Mouse (Mus musculus) spleen, adult 2 months (tissue): ENCODE data around the gene Aldh3b2. TPM values are rescaled to one million over a fixed set of nuclear protein-coding genes. Genes with fewer than 3 reads are reported as not detected.
A peak's percentile ranks its signal among the peaks of the same experiment; 100 is the strongest.

Experiments used
- DNase-seq, 2 experiments: peaks; one replicate each; pipeline versions ENCODE4 v3.0.0 to v3.0.0-alpha.2; 2012 to 2021; ENCODE audit warnings: low spot score in 2 of 2, low read depth in 1 of 2
- H3K27ac ChIP-seq: fragments of 200-500 bp; 2 replicates; pipeline ENCODE4 v1.5.1; 2012; ENCODE audit warnings: low read length, inconsistent platforms; ENCODE audit not compliant: insufficient read depth
- H3K27me3 ChIP-seq: fragments of 200-500 bp; 2 replicates; pipeline ENCODE4 v1.6.1; 2012; ENCODE audit warnings: mild to moderate bottlenecking, moderate library complexity, low read length, inconsistent platforms; ENCODE audit not compliant: control insufficient read depth, insufficient read depth
- H3K36me3 ChIP-seq: fragments of 200-500 bp; 2 replicates; pipeline ENCODE4 v1.6.1; 2012; ENCODE audit warnings: mild to moderate bottlenecking, low read length, inconsistent platforms; ENCODE audit not compliant: control insufficient read depth, insufficient read depth
- H3K4me1 ChIP-seq: fragments of 200-500 bp; 2 replicates; pipeline ENCODE4 v1.6.1; 2011; ENCODE audit warnings: inconsistent platforms; ENCODE audit not compliant: control insufficient read depth, insufficient read depth, insufficient read length
- H3K4me3 ChIP-seq: fragments of 200-500 bp; 2 replicates; pipeline ENCODE4 v1.5.1; 2011; ENCODE audit warnings: mild to moderate bottlenecking, inconsistent platforms; ENCODE audit not compliant: insufficient read depth, insufficient read length; ENCODE audit errors: extremely low read depth
- CTCF ChIP-seq: fragments of 200-500 bp; IDR thresholded peaks from 2 replicates; pipeline ENCODE4 v1.5.1; 2011; ENCODE audit warnings: mild to moderate bottlenecking, inconsistent platforms; ENCODE audit not compliant: insufficient read depth, insufficient read length, insufficient replicate concordance; ENCODE audit errors: extremely low read depth
- POLR2A ChIP-seq: fragments of 200-500 bp; IDR thresholded peaks from 2 replicates; pipeline ENCODE4 v1.6.1; 2011; ENCODE audit warnings: low read depth, low read length, inconsistent platforms
- WGBS: fragments of 180-500 bp; shearing (Covaris S2); methylation state at CpG from one replicate; pipeline ENCODE4 v1.1.7; 2018; 5-methylcytosine and 5-hydroxymethylcytosine counted together
- polyA plus RNA-seq: library from polyadenylated mRNA; depleted of rRNA; stranded (reverse); fragments of >200 nt; gene quantifications from 2 replicates; pipeline ENCODE4 v1.2.3, GENCODE M21; 2012; rRNA removed

Aldh3b2 gene
- polyA plus RNA-seq, 1 experiment, result 0.65 TPM

DNA sequence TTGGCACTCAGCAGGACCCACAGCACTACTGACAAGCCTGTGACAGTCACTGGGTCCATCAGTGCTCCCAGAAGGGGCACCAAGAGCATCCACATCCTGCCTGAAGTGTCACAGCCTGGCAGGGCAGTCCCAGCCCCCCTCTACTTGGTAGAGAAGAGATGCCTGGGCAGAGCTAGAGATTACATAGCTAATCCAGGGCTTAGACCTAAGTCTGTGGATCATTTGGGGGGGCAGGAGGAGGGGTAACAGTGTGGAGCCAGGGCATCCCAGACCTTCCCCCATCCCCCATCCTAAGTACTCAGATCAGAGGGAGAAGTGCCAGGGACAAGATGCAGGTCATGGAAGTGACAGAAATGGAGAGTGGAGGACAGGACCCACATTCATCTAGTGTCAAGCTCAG lies 42.7 kb downstream of the Aldh3b2 start:
- no peak for DNase-seq
- Histone ChIP-seq H3K4me1 (peaks cover 9% of the 10 kb centered on the region; the same call in 1 of the 2 replicates), H3K27ac (no peak overlapping the region), H3K36me3 (no peaks in the 10 kb centered on the region; the same call in 1 of the 2 replicates), H3K4me3 (no peak overlapping the region), H3K27me3 (no peaks in the 10 kb centered on the region)
- TF ChIP-seq CTCF (no peak), POLR2A (no peak)

DNA sequence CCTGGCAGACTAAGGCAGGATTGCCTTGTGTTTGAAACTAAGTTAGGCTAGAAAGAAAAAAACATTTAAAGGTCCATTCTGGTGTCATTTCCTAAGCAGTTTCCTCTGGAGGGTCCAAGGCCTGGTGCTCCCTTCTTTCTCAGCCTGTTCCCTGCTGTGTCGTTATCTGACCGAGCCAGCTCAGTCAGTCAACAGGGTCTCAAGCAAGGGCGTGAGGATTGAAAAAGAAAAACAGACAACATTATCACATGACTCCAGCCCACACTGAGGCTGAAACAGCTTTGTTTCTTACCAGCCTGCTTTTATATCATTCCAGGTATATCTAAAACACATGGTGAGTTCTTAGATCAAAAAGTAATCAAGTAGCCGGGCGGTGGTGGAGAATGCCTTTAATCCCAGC lies 43.5 kb downstream of the Aldh3b2 start:
- H3K27ac ChIP-seq, result no peak overlapping the region
- peaks cover 9% of the 10 kb centered on the region; the same call in 1 of the 2 replicates for H3K4me1 ChIP-seq
- H3K36me3 ChIP-seq, result no peaks in the 10 kb centered on the region
- no peak overlapping the region for H3K4me3 ChIP-seq
- no peak for DNase-seq
- WGBS, result 82% methylated on average over 5 of the region's 5 CpGs
- no peaks in the 10 kb centered on the region for H3K27me3 ChIP-seq
- TF ChIP-seq CTCF (no peak), POLR2A (no peak)

DNA sequence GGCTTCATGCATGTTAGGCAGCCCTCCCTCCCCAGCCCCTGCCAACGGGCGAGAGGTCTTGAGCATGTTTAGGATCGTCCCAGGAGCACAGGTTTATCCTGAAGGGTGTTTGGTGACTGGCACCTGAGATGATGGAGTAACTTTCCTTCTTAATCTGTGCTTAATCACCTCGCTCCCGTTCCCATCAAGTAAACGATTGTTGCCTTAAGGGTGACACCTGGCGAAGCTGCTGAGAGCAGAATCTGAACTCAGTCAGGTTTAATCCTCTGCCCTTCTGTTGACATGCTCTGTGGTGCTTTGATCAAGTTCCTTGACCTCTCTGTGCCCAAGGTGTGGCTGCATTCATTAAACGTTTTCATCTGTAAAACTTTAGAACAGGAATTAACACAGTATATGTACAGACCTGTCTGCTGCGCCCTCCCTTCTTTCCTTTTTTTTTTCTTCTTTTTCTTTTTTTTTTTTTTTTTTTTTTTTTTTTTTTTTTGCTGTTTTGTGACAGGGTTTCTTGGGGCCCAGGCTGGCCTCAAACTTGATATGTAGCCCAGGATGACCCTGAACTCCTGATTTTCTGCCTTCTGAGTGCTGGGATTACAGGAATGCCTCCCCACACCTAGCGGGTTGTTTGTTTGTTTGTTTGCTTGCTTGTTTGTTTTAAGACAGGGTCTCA lies 45.9 kb downstream of the Aldh3b2 start:
- WGBS, result 85% methylated on average over 10 of the region's 10 CpGs
- TF ChIP-seq POLR2A (no peak), CTCF (no peak)
- DNase-seq, result no peak

DNA sequence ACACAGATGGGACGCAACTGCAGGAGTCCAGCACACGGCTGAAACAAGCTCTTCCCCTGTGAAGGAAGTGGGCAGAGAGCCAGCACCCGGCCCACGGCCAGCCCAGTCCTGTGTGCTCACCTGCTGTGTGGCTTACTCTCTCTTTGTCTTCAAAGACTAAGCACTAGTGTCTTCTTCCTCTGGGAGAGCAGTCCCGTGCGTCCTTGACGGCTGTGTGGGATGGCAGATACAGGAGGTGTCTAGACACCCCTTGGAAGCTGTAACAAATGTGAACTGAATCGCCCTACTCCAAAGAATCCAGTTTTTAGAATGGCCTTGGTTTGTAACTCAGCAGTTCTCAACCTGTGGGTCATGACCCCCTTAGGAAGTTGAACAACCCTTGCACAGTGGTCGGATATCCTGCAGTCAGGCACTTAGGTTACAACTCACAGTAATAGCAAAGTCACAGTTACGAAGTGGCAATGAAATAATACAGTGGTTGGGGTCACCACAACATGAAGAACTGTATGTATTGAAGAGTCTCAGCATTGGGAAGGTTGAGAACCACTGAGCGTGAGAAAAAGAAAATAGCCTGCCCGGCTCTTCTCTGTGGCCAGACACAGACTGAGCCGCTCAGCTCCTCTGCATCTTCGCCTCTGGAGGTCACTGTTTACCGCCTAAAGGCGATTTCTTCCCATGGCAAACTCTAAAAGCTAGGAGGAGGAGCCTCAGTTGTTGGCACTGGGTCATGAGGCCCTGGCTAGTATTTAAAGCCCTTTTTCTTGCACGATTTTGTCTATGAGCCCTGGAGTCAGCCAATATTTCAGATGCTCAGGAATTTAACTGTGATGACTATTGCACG lies 46.8 kb downstream of the Aldh3b2 start:
- Histone ChIP-seq H3K27me3 (no peaks in the 10 kb centered on the region), H3K4me3 (no peak overlapping the region), H3K36me3 (no peaks in the 10 kb centered on the region), H3K4me1 (no peaks in the 10 kb centered on the region), H3K27ac (no peak overlapping the region)
- DNase-seq, result peak in 1 of 2 experiments; percentile 65
- no peak for TF ChIP-seq POLR2A
- peak; percentile 69; the same call in 1 of the 2 replicates for TF ChIP-seq CTCF
- WGBS, result 22% methylated on average over 18 of the region's 18 CpGs

More for the DNA sequence above, 45.9 kb downstream of the Aldh3b2 start:
- H3K27me3 ChIP-seq, result no peaks in the 10 kb centered on the region
- no peak overlapping the region for H3K4me3 ChIP-seq
- no peak overlapping the region for H3K27ac ChIP-seq
- H3K4me1 ChIP-seq, result peaks cover 1% of the 10 kb centered on the region; the same call in 1 of the 2 replicates
- H3K36me3 ChIP-seq, result no peaks in the 10 kb centered on the region

DNA sequence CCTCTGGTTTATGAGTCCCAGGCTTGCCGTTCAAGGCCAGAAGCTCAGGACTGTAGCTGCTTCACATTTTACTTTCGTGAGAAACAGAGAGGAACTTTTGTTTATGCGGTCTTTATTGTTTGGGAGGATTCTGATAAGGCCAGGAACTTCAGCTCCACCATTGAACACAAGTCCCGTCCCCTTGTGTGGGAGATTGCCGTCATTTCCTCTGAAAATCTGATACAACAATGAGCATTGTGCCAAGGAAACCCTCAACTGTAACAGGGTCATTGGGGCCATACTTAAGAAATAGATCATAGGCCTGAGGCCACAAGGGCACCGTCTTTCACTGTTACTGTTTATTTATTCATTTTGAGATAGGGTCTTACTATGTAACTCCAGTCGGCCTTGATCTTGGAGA lies 51.1 kb downstream of the Aldh3b2 start:
- H3K27me3 ChIP-seq, result no peaks in the 10 kb centered on the region
- no peak overlapping the region for H3K27ac ChIP-seq
- WGBS, result 89% methylated on average over 7 of the region's 7 CpGs
- no peak overlapping the region for H3K4me3 ChIP-seq
- no peak for DNase-seq
- H3K36me3 ChIP-seq, result no peaks in the 10 kb centered on the region
- no peak for TF ChIP-seq POLR2A
- TF ChIP-seq CTCF, result no peak
- H3K4me1 ChIP-seq, result no peaks in the 10 kb centered on the region

DNA sequence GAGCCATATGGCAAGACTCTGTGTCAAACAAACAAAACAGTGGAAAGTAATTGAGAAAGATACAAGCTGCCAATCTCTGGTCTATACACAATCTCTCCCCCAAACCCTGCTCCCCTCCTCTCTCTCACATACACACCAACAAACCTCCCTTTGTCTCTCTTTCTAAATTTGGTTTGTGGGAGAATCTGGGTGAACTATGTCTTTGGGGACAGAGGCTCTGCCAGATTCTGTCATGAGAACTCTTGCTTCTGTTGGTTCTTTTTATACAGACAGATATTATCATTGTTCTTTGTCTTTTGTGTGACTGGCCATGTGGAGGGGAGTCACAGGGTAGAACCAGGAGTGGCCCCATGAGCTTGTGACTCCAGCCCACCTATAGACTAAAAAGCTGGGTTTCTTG lies 55.4 kb downstream of the Aldh3b2 start:
- H3K27ac ChIP-seq, result no peak overlapping the region
- no peak overlapping the region for H3K4me3 ChIP-seq
- H3K36me3 ChIP-seq, result no peaks in the 10 kb centered on the region
- H3K4me1 ChIP-seq, result no peaks in the 10 kb centered on the region
- DNase-seq, result no peak
- no peaks in the 10 kb centered on the region for H3K27me3 ChIP-seq
- TF ChIP-seq POLR2A (no peak), CTCF (no peak)

Other genes with a start within 250 kb of the Aldh3b2 start
- 13.9 and 14.2 TPM in 2 replicates for gene Kmt5b, start 204.9 kb upstream of the Aldh3b2 start, polyA plus RNA-seq
- gene Chka, start 120.6 kb upstream of the Aldh3b2 start, polyA plus RNA-seq, result 21.2 and 23.0 TPM in 2 replicates
- 269 and 299 TPM in 2 replicates for gene Tcirg1, start 65.2 kb upstream of the Aldh3b2 start, polyA plus RNA-seq
- 120 and 161 TPM in 2 replicates for gene Ndufs8, start 59.6 kb upstream of the Aldh3b2 start, polyA plus RNA-seq
- 24.6 and 26.1 TPM in 2 replicates for gene Aldh3b1, start 42.5 kb upstream of the Aldh3b2 start, polyA plus RNA-seq
- gene Unc93b1, start 37.1 kb upstream of the Aldh3b2 start, polyA plus RNA-seq, result 753 and 934 TPM in 2 replicates
- gene Aldh3b3, start 13.7 kb upstream of the Aldh3b2 start, polyA plus RNA-seq, result 0.07 and 0.20 TPM in 2 replicates
- 9.6 and 11.1 TPM in 2 replicates for gene Acy3, start 14.2 kb downstream of the Aldh3b2 start, polyA plus RNA-seq
- gene Tbx10, start 20.4 kb downstream of the Aldh3b2 start, polyA plus RNA-seq, result not detected in 2 replicates
- 18.5 and 22.2 TPM in 2 replicates for gene Nudt8, start 28.3 kb downstream of the Aldh3b2 start, polyA plus RNA-seq
- gene Gm49405, start 28.3 kb downstream of the Aldh3b2 start, polyA plus RNA-seq, result 2.9 and 3.1 TPM in 2 replicates
- gene Doc2g, start 31.0 kb downstream of the Aldh3b2 start, polyA plus RNA-seq, result 12.8 and 13.7 TPM in 2 replicates
- 65.5 and 71.3 TPM in 2 replicates for gene Ndufv1, start 40.5 kb downstream of the Aldh3b2 start, polyA plus RNA-seq
- gene Gstp1, start 65.7 kb downstream of the Aldh3b2 start, polyA plus RNA-seq, result 179 and 335 TPM in 2 replicates
- 17.9 and 132 TPM in 2 replicates for gene Gstp2, start 73.7 kb downstream of the Aldh3b2 start, polyA plus RNA-seq
- gene Gstp3, start 87.2 kb downstream of the Aldh3b2 start, polyA plus RNA-seq, result 13.0 and 15.7 TPM in 2 replicates
- 7.0 and 8.3 TPM in 2 replicates for gene Cabp2, start 109.2 kb downstream of the Aldh3b2 start, polyA plus RNA-seq
- 247 and 334 TPM in 2 replicates for gene Cdk2ap2, start 124.9 kb downstream of the Aldh3b2 start, polyA plus RNA-seq
- 358 and 415 TPM in 2 replicates for gene Pitpnm1, start 127.7 kb downstream of the Aldh3b2 start, polyA plus RNA-seq
- 85.3 and 99.6 TPM in 2 replicates for gene Aip, start 153.5 kb downstream of the Aldh3b2 start, polyA plus RNA-seq
- gene Gpr152, start 167.5 kb downstream of the Aldh3b2 start, polyA plus RNA-seq, result 0.09 and 0.11 TPM in 2 replicates
- gene Cabp4, start 171.7 kb downstream of the Aldh3b2 start, polyA plus RNA-seq, result 1.9 and 2.2 TPM in 2 replicates
- 386 and 394 TPM in 2 replicates for gene Coro1b, start 176.3 kb downstream of the Aldh3b2 start, polyA plus RNA-seq
- 631 and 1,026 TPM in 2 replicates for gene Ptprcap, start 181.3 kb downstream of the Aldh3b2 start, polyA plus RNA-seq
- gene Rps6kb2, start 191.0 kb downstream of the Aldh3b2 start, polyA plus RNA-seq, result 40.7 and 51.5 TPM in 2 replicates
- gene Carns1, start 203.2 kb downstream of the Aldh3b2 start, polyA plus RNA-seq, result 52.0 and 64.5 TPM in 2 replicates
- 266 and 328 TPM in 2 replicates for gene Tbc1d10c, start 219.0 kb downstream of the Aldh3b2 start, polyA plus RNA-seq
- 464 and 481 TPM in 2 replicates for gene Ppp1ca, start 219.7 kb downstream of the Aldh3b2 start, polyA plus RNA-seq
- gene Rad9a, start 229.3 kb downstream of the Aldh3b2 start, polyA plus RNA-seq, result 53.1 and 62.9 TPM in 2 replicates
- 128 and 163 TPM in 2 replicates for gene Clcf1, start 241.9 kb downstream of the Aldh3b2 start, polyA plus RNA-seq
- gene AC109138.7, start 242.0 kb downstream of the Aldh3b2 start, polyA plus RNA-seq, result not detected in 2 replicates